Mouse (Mus musculus) embryonic fibroblast, embryonic 13.5 days (primary cell): Measurements from ENCODE around the gene Cnst. TPM values are rescaled to one million over a fixed set of nuclear protein-coding genes. Genes with fewer than 3 reads are reported as not detected.
"Not testable (repeated sequence)": the region's sequence is repeated elsewhere in the genome, so short reads cannot be mapped to it uniquely, and the experiment has no call there.

Experiments
- H3K27ac ChIP-seq: 2 replicates; pipeline ENCODE4 v1.5.1; 2012; ENCODE audit warnings: low read length, control low read depth, inconsistent platforms; ENCODE audit not compliant: insufficient read depth
- H3K4me1 ChIP-seq: 2 replicates; pipeline ENCODE4 v1.6.1; 2011; ENCODE audit warnings: low read length; ENCODE audit not compliant: control insufficient read depth, insufficient read depth
- H3K4me3 ChIP-seq: 2 replicates; pipeline ENCODE4 v1.5.1; 2011; ENCODE audit warnings: mild to moderate bottlenecking, control low read depth, low read length; ENCODE audit not compliant: insufficient read depth
- CTCF ChIP-seq: IDR thresholded peaks from 2 replicates; pipeline ENCODE4 v1.5.1; 2011; ENCODE audit warnings: mild to moderate bottlenecking, control low read depth, low read length, moderate library complexity, borderline replicate concordance; ENCODE audit not compliant: insufficient read depth
- POLR2A ChIP-seq: IDR thresholded peaks from 2 replicates; pipeline ENCODE4 v1.6.1; 2011; ENCODE audit warnings: low read depth, mild to moderate bottlenecking, control low read depth, low read length, moderate library complexity
- polyA plus RNA-seq: library from polyadenylated mRNA; stranded (reverse); fragments of >200 nt; gene quantifications from 2 replicates; pipeline ENCODE4 v1.2.4, GENCODE M21; 2011; ENCODE audit warnings: low read depth; ENCODE audit not compliant: missing spikeins, insufficient read length

Cnst gene
- polyA plus RNA-seq, 1 experiment: 15.9 TPM

DNA sequence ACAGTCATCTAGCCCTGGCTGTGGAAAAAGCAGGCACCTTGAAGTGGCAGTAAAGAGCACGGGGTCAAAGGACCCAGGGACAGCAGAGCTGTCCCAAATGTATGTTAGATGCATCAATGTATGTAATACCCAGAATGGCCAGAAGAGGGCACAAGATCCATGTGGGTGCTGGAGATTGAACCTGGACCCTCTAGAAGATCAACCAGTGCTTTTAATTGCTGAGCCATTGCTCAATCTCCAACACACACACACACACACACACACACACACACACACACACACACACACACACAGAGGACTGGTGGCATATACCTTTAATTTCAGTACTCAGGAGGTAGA lies 87.2 kb downstream of the Cnst start:
- no peak overlapping the region for H3K4me3 ChIP-seq
- TF ChIP-seq CTCF (no peak), POLR2A (no peak)
- H3K4me1 ChIP-seq: no peaks in the 10 kb centered on the region

DNA sequence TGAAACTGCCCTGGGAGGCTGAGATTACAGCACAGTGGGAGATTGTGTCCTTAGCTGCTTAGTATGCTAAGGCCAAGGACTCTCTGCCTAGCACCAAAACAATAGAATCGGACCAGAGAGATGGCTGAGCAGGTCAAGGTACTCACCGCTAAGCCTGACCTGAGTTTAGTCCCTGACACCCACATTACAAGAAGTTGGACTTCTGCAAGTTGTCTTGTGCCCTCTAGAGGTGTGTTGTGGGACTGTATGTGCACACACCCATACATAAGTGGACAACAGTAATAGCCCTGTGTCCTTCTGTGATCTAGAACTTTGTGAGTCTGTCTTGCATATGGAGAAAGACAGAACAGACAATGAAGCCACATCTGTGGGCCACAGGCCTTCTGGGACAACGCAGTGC lies 88.0 kb downstream of the Cnst start:
- no peak overlapping the region for H3K27ac ChIP-seq
- no peak for TF ChIP-seq CTCF
- no peak for TF ChIP-seq POLR2A
- H3K4me3 ChIP-seq: no peak overlapping the region
- H3K4me1 ChIP-seq: no peaks in the 10 kb centered on the region

More for the DNA sequence above, 87.2 kb downstream of the Cnst start:
- H3K27ac ChIP-seq: no peak overlapping the region

- Histone ChIP-seq H3K4me3 (no peak overlapping the region), H3K4me1 (no peaks in the 10 kb centered on the region)
- TF ChIP-seq CTCF (no peak), POLR2A (no peak)
Measured at GRCm38 (mm10) chr1:179642726-179643125, 96.6 kb downstream of the Cnst start.

GRCm38 (mm10) chr1:179644151-179644550 lies 98.0 kb downstream of the Cnst start:
- no peak for TF ChIP-seq POLR2A
- TF ChIP-seq CTCF: no peak
- H3K4me3 ChIP-seq: no peak overlapping the region
- H3K4me1 ChIP-seq: no peaks in the 10 kb centered on the region
- no peak overlapping the region for H3K27ac ChIP-seq

More at GRCm38 (mm10) chr1:179642726-179643125, 96.6 kb downstream of the Cnst start:
- no peak overlapping the region for H3K27ac ChIP-seq

DNA sequence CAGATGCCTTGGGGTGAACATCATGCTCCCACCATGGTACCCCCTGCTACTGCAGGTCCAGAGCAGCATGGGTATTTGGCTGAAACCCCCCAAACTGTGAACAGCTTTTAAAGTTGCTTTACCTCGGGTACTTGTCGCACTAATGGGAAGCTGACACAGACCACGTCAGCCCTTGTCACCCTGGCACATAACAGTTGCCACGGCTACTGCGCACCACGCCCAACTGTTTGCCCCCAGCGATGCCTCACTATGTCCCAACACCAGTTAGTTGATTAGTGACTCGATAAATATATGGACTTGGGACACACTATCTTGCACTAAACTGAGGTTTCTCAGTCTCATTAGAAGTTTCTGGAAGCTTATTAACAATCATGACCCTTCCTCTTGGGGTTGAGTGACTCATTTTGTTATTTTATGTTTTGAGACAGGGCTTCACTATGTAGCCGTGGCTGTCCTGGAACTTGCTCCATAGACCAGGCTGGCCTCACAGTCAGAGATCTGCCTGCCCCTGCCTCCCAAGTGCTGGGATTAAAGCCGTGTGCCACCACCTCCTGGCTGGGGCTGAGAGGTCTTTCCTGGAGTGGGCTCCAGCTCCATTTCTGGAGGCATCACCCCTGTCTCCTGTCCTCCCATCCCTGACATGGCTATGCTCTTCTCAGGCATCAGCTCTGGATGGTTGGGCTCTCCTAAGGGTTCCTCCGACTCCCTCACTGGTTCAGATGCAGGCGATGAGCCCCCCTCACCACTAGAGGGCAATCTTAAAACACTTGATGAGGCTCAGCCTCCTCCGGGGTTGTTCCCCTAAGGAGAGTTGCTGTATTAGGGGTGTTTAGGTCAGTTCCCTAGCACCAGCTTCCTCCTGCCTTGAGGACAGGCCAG lies 99.2 kb downstream of the Cnst start:
- no peak overlapping the region for H3K27ac ChIP-seq
- TF ChIP-seq CTCF (peak; percentile 45; the same call in 1 of the 2 replicates), POLR2A (no peak)
- no peaks in the 10 kb centered on the region for H3K4me1 ChIP-seq
- H3K4me3 ChIP-seq: no peak overlapping the region

DNA sequence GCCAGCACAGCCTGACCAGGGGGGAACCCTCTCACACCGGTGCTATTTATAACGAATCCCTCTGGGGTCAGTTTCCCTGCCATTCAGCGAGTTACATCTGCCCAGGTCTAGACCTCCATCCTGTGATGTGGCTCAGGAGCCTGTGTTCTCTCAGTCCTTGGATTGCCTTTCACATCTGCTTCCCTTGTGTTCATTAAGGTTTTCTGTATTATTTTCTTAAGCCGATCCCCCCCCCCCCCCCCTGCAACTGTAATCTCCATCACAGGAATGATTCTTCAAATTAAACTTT lies 99.8 kb downstream of the Cnst start:
- Histone ChIP-seq H3K27ac (no peak overlapping the region), H3K4me3 (no peak overlapping the region), H3K4me1 (no peaks in the 10 kb centered on the region)
- TF ChIP-seq CTCF (no peak), POLR2A (peak; percentile 44; the same call in 1 of the 2 replicates)

DNA sequence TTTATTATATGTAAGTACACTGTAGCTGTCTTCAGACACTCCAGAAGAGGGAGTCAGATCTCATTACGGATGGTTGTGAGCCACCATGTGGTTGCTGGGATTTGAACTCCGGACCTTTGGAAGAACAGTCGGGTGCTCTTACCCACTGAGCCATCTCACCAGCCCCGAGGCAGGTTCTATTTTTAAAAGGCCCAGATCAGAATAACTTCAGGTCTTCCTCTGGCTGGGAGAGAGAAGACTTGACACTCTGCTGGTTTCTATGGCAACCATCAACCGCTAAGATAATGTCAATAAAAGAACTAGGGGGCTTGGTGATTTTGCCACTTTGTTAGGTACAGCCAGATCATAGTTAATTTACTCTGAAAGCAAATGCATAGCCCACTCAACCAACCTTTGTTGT lies 102.5 kb downstream of the Cnst start:
- not testable (repeated sequence) for H3K4me1 ChIP-seq, H3K4me3 ChIP-seq, H3K27ac ChIP-seq

DNA sequence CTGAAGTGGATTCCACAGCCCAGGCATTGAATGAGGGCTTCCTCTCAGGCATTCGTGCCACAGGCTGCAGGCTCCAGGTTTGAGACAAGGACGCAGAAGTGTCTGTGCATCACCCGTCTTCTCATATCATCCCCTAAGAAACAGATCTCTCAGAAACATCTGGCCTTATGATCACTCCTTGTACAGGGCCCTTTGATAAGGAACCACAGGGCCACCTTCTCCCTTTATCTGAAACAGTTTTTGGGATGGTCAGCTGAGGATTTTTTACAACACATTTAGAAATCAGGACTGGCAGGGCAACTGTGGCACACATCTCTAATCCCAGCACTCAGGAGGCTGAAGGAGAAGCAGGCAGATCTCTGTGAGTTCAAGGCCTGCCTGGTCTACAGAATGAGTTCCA lies 103.2 kb downstream of the Cnst start:
- Histone ChIP-seq H3K4me3 (no peak overlapping the region), H3K27ac (no peak overlapping the region), H3K4me1 (no peaks in the 10 kb centered on the region)
- TF ChIP-seq POLR2A (no peak), CTCF (no peak)

DNA sequence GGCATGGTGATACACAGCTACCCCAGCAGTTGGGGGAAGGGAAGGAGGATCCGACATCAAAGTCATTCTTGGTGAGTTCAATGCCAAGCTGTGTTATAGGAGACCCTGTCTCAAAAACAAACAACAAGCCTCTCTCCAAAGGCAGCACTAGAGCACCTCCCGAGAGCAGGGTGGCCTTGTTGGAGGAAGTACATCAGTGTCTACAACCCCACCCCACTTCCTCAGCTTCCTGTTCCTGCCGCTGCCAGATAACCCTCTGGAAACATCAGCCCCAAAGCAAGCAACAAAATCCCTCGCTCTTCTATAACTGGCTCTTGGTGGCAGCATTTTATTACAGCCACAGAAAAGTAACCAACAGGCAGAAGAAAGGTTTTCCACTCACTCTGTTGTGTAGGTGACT lies 104.1 kb downstream of the Cnst start:
- Histone ChIP-seq H3K27ac (no peak overlapping the region), H3K4me1 (no peaks in the 10 kb centered on the region), H3K4me3 (no peak overlapping the region)
- TF ChIP-seq CTCF (no peak), POLR2A (no peak)

- H3K27ac ChIP-seq: no peak overlapping the region
- no peak overlapping the region for H3K4me3 ChIP-seq
- no peak for TF ChIP-seq POLR2A
- no peak for TF ChIP-seq CTCF
- H3K4me1 ChIP-seq: no peaks in the 10 kb centered on the region
Measured at GRCm38 (mm10) chr1:179651224-179651623, 105.1 kb downstream of the Cnst start.
